Mouse (Mus musculus): ENCODE measurements at regions not wholly inside any gene's neighbourhood (a gene's known extent, or its start where the extent isn't known, plus 50 kb on each side); places are given as distances from the start of the nearest gene placed in this dataset.

DNA sequence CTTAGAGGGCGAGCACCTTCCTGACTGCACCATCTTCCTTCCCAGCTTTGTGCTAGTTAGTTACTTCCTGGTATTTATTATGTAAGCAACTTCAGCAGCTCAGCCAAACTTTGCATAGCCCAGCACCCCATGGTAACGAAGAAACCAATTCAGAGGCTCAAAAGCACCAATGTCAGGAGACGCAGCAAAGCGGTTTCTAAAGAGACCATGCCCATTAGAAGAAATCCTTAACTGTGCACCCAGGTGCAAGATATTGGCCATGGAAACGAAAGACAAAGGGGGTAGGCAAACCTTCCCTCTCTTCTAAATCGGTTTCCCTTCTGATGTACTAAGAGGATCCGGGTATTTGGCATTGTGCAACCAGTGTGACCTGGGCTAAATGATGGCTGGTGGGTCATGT lies 343.8 kb downstream of the Sox9 start:
- in situ Hi-C loops (cut with MboI, MseI): no loop called here

DNA sequence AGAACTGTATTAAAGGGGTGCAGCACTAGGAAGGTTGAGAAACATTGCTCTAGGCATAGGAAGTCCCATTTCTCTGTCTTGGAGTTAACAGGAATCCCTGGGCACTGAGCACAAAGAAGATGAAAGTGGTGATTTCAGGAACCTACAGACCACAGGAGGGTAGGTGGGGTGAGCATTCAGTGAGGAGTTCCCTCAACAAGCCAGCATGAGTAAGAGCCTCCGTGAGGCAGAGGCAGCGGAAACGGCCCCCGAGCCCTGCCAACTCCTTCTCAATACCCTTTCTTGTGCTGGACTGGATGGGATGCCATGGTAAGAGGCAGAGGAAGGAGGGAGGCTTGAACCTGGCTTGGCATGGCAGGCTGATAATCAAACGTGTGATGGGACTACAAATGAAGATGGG lies 347.2 kb downstream of the Sox9 start:
- in situ Hi-C loops (cut with MboI, MseI): no loop called here

GRCm38 (mm10) chr11:113129975-113130374 lies 348.0 kb downstream of the Sox9 start:
- in situ Hi-C loops (cut with MboI, MseI): no loop called here

DNA sequence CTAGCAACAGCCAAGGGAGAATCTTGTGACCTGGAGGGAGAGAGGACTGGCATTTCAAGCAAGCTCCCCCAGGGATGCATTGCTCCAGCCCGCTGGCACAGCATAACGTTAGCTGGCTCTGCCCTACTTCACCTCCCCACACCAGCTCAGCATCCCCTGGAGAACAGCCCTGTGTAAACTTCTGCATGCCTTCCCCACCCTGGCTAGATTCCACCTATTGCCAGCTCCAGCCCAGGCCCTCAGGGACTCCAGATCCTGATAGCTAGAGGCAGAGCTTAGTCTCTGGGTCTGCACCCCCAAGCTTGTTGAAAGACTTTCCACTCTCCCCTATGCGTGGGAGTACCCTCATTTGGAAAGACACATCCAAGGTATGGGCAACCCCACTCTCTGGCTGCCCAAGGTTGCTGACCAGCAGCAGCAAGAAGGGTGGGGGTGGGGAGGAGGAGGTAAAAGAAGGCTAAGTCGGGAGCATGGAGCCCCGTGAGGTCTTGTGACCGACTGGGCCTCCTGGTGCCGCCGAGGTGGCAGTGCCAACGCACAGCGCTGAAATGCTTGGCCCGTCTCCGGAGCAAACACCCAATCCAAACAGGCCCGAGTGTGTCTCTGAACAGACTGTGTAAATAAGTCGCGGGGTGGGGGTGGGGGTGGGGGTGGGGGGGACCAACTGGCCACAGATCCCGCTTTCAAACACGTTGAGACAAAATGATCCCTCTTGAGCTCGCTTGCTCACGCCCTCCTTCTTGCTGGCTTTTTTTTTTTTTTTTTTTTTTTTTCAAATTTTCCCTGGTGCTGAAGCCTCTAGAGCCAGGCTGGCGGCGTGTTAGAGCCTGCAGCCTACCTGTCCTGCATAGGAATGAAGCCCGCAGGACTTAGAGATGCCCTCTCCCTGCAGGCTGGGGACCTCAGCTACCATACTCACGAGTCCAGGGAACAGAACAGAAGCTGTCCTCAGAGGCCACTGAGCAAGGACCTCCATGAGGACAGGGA lies 350.3 kb downstream of the Sox9 start:
- in situ Hi-C loops (cut with MboI, MseI): no loop called here

DNA sequence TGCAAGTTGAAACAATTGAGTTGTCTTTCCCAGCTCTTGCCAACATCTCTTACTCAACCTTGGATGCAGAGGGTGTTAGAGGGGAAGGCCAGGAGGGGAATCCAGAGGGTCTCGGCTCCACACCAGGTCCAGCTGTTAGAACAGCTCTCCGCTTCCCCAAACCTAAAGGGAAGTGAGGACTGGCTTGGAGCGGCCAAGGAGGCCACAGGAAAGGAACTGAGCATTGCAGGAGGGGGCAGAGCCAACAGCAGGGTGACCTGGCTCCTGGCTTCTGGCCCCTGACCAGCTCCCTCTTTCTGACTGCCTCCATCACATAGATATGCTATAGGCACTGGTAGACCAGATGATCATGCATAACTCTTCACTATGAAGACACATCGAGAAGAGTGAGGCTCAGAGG lies 351.4 kb downstream of the Sox9 start:
- in situ Hi-C loops (cut with MboI, MseI): no loop called here

DNA sequence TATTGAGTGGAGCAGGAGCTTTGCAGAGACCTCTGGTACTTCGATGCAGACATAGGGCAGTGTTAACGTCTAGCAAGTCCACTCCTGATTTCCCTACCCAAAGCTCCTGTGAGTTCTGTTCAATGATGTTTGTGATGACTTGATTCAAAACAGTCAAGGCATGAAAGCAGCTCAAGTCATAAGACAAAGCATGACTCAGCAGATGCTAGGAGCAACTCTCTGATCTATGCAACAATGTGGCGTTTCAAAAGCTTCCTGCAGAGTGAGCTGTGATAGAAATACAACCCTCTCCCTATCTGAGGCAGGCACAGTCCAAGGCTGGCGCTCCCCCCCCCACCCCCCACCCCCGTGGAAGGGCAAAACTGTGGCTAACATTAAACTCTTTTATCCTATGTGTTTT lies 353.2 kb downstream of the Sox9 start:
- in situ Hi-C loops (cut with MboI, MseI): no loop called here

DNA sequence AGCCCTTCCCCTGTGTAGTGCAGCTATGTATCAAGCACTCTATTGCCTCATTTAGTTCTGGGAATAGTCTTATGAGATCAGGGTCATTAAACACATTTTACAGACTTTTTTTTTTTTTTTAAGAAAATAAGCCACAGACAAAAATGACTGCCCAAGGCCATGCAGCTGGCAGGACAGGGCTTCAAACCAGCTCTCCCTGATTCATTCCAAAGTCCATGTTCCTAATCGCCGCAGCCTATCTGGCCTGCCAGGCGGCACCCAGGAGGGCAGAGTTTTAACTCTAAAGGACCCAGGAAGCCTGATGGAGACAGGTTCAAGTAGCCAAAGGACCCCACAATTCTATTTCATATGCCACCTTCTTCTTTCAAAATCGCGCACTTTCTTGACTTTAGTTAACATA lies 356.4 kb downstream of the Sox9 start:
- in situ Hi-C loops (cut with MboI, MseI): no loop called here

GRCm38 (mm10) chr11:113140595-113140994 lies 358.6 kb downstream of the Sox9 start:
- in situ Hi-C loops (cut with MboI, MseI): no loop called here

GRCm38 (mm10) chr11:113142816-113143215 lies 360.8 kb downstream of the Sox9 start:
- in situ Hi-C loops (cut with MboI, MseI): no loop called here

GRCm38 (mm10) chr11:113143839-113144627 lies 362.0 kb downstream of the Sox9 start:
- in situ Hi-C loops (cut with MboI, MseI): no loop called here

DNA sequence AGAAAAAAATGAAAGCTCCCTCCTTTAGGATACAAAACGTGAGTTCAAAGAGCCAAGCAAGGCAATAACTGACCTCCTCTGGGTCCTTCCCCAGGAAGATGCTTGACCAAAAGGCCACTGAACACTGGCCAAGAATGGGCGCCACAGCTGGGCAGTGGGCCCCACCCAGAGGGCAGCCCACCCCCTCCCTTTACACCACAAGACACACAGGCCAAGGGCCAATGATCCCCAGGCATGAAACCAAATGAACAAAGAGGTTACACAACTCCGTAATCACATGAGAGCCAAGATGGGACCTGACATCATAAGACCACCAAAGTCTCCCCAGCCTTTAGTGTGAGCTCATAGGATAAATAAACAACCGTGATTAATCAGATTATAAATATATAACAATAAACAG lies 363.7 kb downstream of the Sox9 start:
- in situ Hi-C loops (cut with MboI, MseI): no loop called here

- in situ Hi-C loops (cut with MboI, MseI): no loop called here
Observed at GRCm38 (mm10) chr11:113146762-113147161, 364.7 kb downstream of the Sox9 start.

- in situ Hi-C loops (cut with MboI, MseI): no loop called here
Observed at GRCm38 (mm10) chr11:113147535-113148197, 365.6 kb downstream of the Sox9 start.

- in situ Hi-C loops (cut with MboI, MseI): no loop called here
Observed at GRCm38 (mm10) chr11:113148198-113148537, 366.1 kb downstream of the Sox9 start.

GRCm38 (mm10) chr11:113155515-113155914 lies 373.5 kb downstream of the Sox9 start:
- in situ Hi-C loops (cut with MboI, MseI): loop anchor here (10.0 kb wide), 1 partner anchor 731 kb away; no protein-coding TSS in a partner anchor

- in situ Hi-C loops (cut with MboI, MseI): loop anchor here (10.0 kb wide), 3 partner anchors 261 to 369 kb away; no protein-coding TSS in a partner anchor
Observed at GRCm38 (mm10) chr11:113163941-113164340, 381.9 kb downstream of the Sox9 start.

GRCm38 (mm10) chr11:113164510-113164909 lies 382.5 kb downstream of the Sox9 start:
- in situ Hi-C loops (cut with MboI, MseI): loop anchor here (10.0 kb wide), 3 partner anchors 260 to 370 kb away; no protein-coding TSS in a partner anchor

GRCm38 (mm10) chr11:113165069-113165795 lies 383.2 kb downstream of the Sox9 start:
- in situ Hi-C loops (cut with MboI, MseI): loop anchor here (5.0 to 10.0 kb wide), 4 partner anchors 260 to 1628 kb away; no protein-coding TSS in a partner anchor

- in situ Hi-C loops (cut with MboI, MseI): loop anchor here (5.0 to 10.0 kb wide), 4 partner anchors 258 to 1629 kb away; no protein-coding TSS in a partner anchor
Observed at GRCm38 (mm10) chr11:113166517-113166916, 384.5 kb downstream of the Sox9 start.

- in situ Hi-C loops (cut with MboI, MseI): no loop called here
Observed at GRCm38 (mm10) chr11:113172497-113173140, 390.6 kb downstream of the Sox9 start.
